Mouse (Mus musculus) kidney, embryonic 16.5 days (tissue): Measurements from ENCODE around the gene Hipk1. TPM values are rescaled to one million over a fixed set of nuclear protein-coding genes. Genes with fewer than 3 reads are reported as not detected.

Experiments
- ATAC-seq: fragments of 200-750 bp; cut with Nextera tagmentation; 2 replicates; pipeline ENCODE4 v1.8.0; 2017; ENCODE audit warnings: moderate TSS enrichment; ENCODE audit not compliant: low FRiP score, low TSS enrichment
- H3K27ac ChIP-seq: fragments of 300-500 bp; sonication (generic); 2 replicates; pipeline ENCODE4 v1.5.1; 2014; ENCODE audit warnings: low read length
- H3K27me3 ChIP-seq: fragments of 300-500 bp; sonication (generic); 2 replicates; pipeline ENCODE4 v1.6.1; 2014; ENCODE audit warnings: low read length, control low read depth, mixed read lengths; ENCODE audit not compliant: insufficient read depth
- H3K36me3 ChIP-seq: fragments of 300-500 bp; sonication (generic); 2 replicates; pipeline ENCODE4 v1.6.1; 2014; ENCODE audit warnings: low read length, control low read depth, mixed read lengths; ENCODE audit not compliant: insufficient read depth
- H3K4me1 ChIP-seq: fragments of 300-500 bp; sonication (generic); 2 replicates; pipeline ENCODE4 v1.6.1; 2014; ENCODE audit warnings: low read length, control low read depth, mixed read lengths; ENCODE audit not compliant: insufficient read depth
- H3K4me2 ChIP-seq: fragments of 300-500 bp; sonication (generic); replicated peaks from 2 replicates; pipeline ENCODE4 v1.6.1; 2014; ENCODE audit warnings: low read depth, low read length
- H3K4me3 ChIP-seq: fragments of 300-500 bp; sonication (generic); 2 replicates; pipeline ENCODE4 v1.5.1; 2014; ENCODE audit warnings: mild to moderate bottlenecking, low read length
- H3K9ac ChIP-seq: fragments of 300-500 bp; sonication (generic); replicated peaks from 2 replicates; pipeline ENCODE4 v1.6.1; 2014; ENCODE audit warnings: low read length
- H3K9me3 ChIP-seq: fragments of 300-500 bp; sonication (generic); 2 replicates; pipeline ENCODE4 v1.6.1; 2016; ENCODE audit warnings: low read length, control low read depth
- WGBS: fragments of 180-500 bp; shearing (Covaris S2); extraction: QIAGEN DNeasy Blood & Tissue Kit; methylation state at CpG from one replicate; pipeline ENCODE4 v1.1.7; 2014; 5-methylcytosine and 5-hydroxymethylcytosine counted together
- polyA plus RNA-seq: library from polyadenylated mRNA; unstranded; fragments of >200 nt; fragmentation: Nextera tagmentation; extraction: Ambion mirVana; gene quantifications from 2 replicates; pipeline ENCODE4 v1.2.1, GENCODE M21; 2015

Hipk1 gene
- polyA plus RNA-seq, 1 experiment from 2014 or later = 11.3 TPM

GRCm38 (mm10) chr3:103737778-103738571 is 53.4 kb downstream of the Hipk1 start, which contains the start of gene Olfml3:
Olfml3 (minus strand) TSS chr3:103738001.
- H3K4me1 ChIP-seq = peaks cover 46% of the 10 kb centered on the region

GRCm38 (mm10) chr3:103737061-103737754 is 54.2 kb downstream of the Hipk1 start:
- 18% methylated on average over 16 of the region's 16 CpGs for WGBS
- Histone ChIP-seq H3K9ac (peak overlapping the region; percentile 66), H3K27ac (peak overlapping the region; percentile 85), H3K4me1 (peaks cover 46% of the 10 kb centered on the region), H3K36me3 (peaks cover 3% of the 10 kb centered on the region; the same call in 1 of the 2 replicates), H3K27me3 (no peaks in the 10 kb centered on the region), H3K4me3 (peak overlapping the region; percentile 48), H3K9me3 (no peaks in the 10 kb centered on the region), H3K4me2 (peak overlapping the region; percentile 55)
- no peak for ATAC-seq

More at GRCm38 (mm10) chr3:103737778-103738571, 53.4 kb downstream of the Hipk1 start, which contains the start of gene Olfml3:
- peaks cover 6% of the 10 kb centered on the region; the same call in 1 of the 2 replicates for H3K36me3 ChIP-seq
- peak within 1 kb of the TSS; percentile 66 for H3K9ac ChIP-seq
- WGBS = under 1% methylated on average over 18 of the region's 18 CpGs
- H3K4me3 ChIP-seq = peak within 1 kb of the TSS; percentile 48
- H3K27ac ChIP-seq = peak within 1 kb of the TSS; percentile 85
- no peaks in the 10 kb centered on the region for H3K27me3 ChIP-seq
- H3K9me3 ChIP-seq = no peaks in the 10 kb centered on the region
- peak within 1 kb of the TSS; percentile 55 for H3K4me2 ChIP-seq
- ATAC-seq = peak; percentile 86

- Histone ChIP-seq H3K36me3 (no peaks in the 10 kb centered on the region), H3K4me3 (peak overlapping the region; percentile 48), H3K27me3 (no peaks in the 10 kb centered on the region), H3K9ac (peak overlapping the region; percentile 66), H3K4me1 (peaks cover 46% of the 10 kb centered on the region), H3K4me2 (peak overlapping the region; percentile 55), H3K9me3 (no peaks in the 10 kb centered on the region), H3K27ac (peak overlapping the region; percentile 85)
- no peak for ATAC-seq
- 57% methylated on average over 28 of the region's 28 CpGs for WGBS
These were observed 55.4 kb downstream of the Hipk1 start for GRCm38 (mm10) chr3:103735776-103736600.

- H3K4me2 ChIP-seq = peak overlapping the region; percentile 55
- peak overlapping the region; percentile 59 for H3K9ac ChIP-seq
- no peaks in the 10 kb centered on the region for H3K9me3 ChIP-seq
- peaks cover 46% of the 10 kb centered on the region for H3K4me1 ChIP-seq
- H3K36me3 ChIP-seq = no peaks in the 10 kb centered on the region
- H3K4me3 ChIP-seq = peak overlapping the region; percentile 27
- WGBS = 7% methylated on average over 11 of the region's 11 CpGs
- H3K27me3 ChIP-seq = no peaks in the 10 kb centered on the region
- peak; percentile 14; the same call in 1 of the 2 replicates for ATAC-seq
- peak overlapping the region; percentile 85 for H3K27ac ChIP-seq
These were observed 56.5 kb downstream of the Hipk1 start for GRCm38 (mm10) chr3:103734696-103735519.

GRCm38 (mm10) chr3:103733799-103734695 is 57.3 kb downstream of the Hipk1 start:
- Histone ChIP-seq H3K4me1 (peaks cover 46% of the 10 kb centered on the region), H3K27ac (peak overlapping the region; percentile 85; the same call in 1 of the 2 replicates), H3K9me3 (no peaks in the 10 kb centered on the region), H3K27me3 (no peaks in the 10 kb centered on the region), H3K9ac (peak overlapping the region; percentile 59; the same call in 1 of the 2 replicates), H3K4me2 (peak overlapping the region; percentile 55), H3K36me3 (no peaks in the 10 kb centered on the region), H3K4me3 (peak overlapping the region; percentile 27)
- 39% methylated on average over 19 of the region's 19 CpGs for WGBS
- no peak for ATAC-seq

- Histone ChIP-seq H3K27ac (peak overlapping the region; percentile 37; the same call in 1 of the 2 replicates), H3K9me3 (no peaks in the 10 kb centered on the region), H3K4me2 (no peak overlapping the region), H3K4me1 (peaks cover 46% of the 10 kb centered on the region), H3K4me3 (no peak overlapping the region), H3K27me3 (no peaks in the 10 kb centered on the region), H3K36me3 (no peaks in the 10 kb centered on the region), H3K9ac (no peak overlapping the region)
- peak; percentile 16; the same call in 1 of the 2 replicates for ATAC-seq
- 14% methylated on average over 2 of the region's 2 CpGs for WGBS
These were observed 58.2 kb downstream of the Hipk1 start for GRCm38 (mm10) chr3:103733176-103733575.

- Histone ChIP-seq H3K27ac (no peak overlapping the region), H3K4me1 (peaks cover 38% of the 10 kb centered on the region), H3K4me3 (no peak overlapping the region), H3K36me3 (no peaks in the 10 kb centered on the region), H3K27me3 (no peaks in the 10 kb centered on the region), H3K4me2 (no peak overlapping the region), H3K9ac (no peak overlapping the region), H3K9me3 (no peaks in the 10 kb centered on the region)
- ATAC-seq = no peak
- WGBS = 81% methylated on average over 3 of the region's 3 CpGs
These were observed 59.2 kb downstream of the Hipk1 start for GRCm38 (mm10) chr3:103732116-103732515.

- no peak overlapping the region for H3K9ac ChIP-seq
- no peaks in the 10 kb centered on the region for H3K36me3 ChIP-seq
- ATAC-seq = no peak
- no peak overlapping the region for H3K4me2 ChIP-seq
- no peak overlapping the region for H3K4me3 ChIP-seq
- no peak overlapping the region for H3K27ac ChIP-seq
- no peaks in the 10 kb centered on the region for H3K27me3 ChIP-seq
- 79% methylated on average over 9 of the region's 9 CpGs for WGBS
- H3K4me1 ChIP-seq = peaks cover 16% of the 10 kb centered on the region
- H3K9me3 ChIP-seq = no peaks in the 10 kb centered on the region
These were observed 61.5 kb downstream of the Hipk1 start for GRCm38 (mm10) chr3:103729850-103730249.
